Mouse (Mus musculus) C2C12 (cell line): ENCODE data around the gene Fbxl17. TPM values are rescaled to one million over a fixed set of nuclear protein-coding genes. Genes with fewer than 3 reads are reported as not detected.

Experiments used
- H3K27me3 ChIP-seq: one replicate; pipeline ENCODE4 v1.6.1; 2011; ENCODE audit not compliant: control insufficient read depth, insufficient read depth, insufficient read length
- H3K36me3 ChIP-seq: one replicate; pipeline ENCODE4 v1.6.1; 2011; ENCODE audit not compliant: control insufficient read depth, insufficient read depth
- H3K4me3 ChIP-seq: one replicate; pipeline ENCODE4 v1.5.1; 2011; ENCODE audit warnings: mild to moderate bottlenecking, control low read depth; ENCODE audit not compliant: poor library complexity, insufficient read depth, severe bottlenecking
- H3K79me2 ChIP-seq: one replicate; pipeline ENCODE4 v1.6.1; 2011; ENCODE audit not compliant: control insufficient read depth, insufficient read depth
- H3K79me3 ChIP-seq: one replicate; pipeline ENCODE4 v1.6.1; 2011; ENCODE audit warnings: low read depth, control low read depth
- H3ac ChIP-seq: one replicate; pipeline ENCODE3; 2011; ENCODE audit warnings: low read depth; ENCODE audit not compliant: control insufficient read depth, insufficient read length
- CEBPB ChIP-seq: IDR thresholded peaks from one replicate; pipeline ENCODE4 v1.6.1; 2011; ENCODE audit warnings: low read depth, mild to moderate bottlenecking, control low read depth, moderate library complexity
- CTCF ChIP-seq: IDR thresholded peaks from one replicate; pipeline ENCODE4 v1.5.1; 2011; ENCODE audit not compliant: control insufficient read depth, insufficient read depth, insufficient read length
- FOSL1 ChIP-seq: IDR thresholded peaks from one replicate; pipeline ENCODE4 v1.8.0; 2011; ENCODE audit warnings: mild to moderate bottlenecking, low read length; ENCODE audit not compliant: poor library complexity, insufficient read depth, severe bottlenecking
- MAX ChIP-seq: IDR thresholded peaks from one replicate; pipeline ENCODE4 v1.6.1; 2011; ENCODE audit warnings: mild to moderate bottlenecking, control low read depth
- MYOD1 ChIP-seq: IDR thresholded peaks from one replicate; pipeline ENCODE4 v1.6.1; 2011; ENCODE audit warnings: low read depth; ENCODE audit not compliant: control insufficient read depth, insufficient read length
- MYOG ChIP-seq: IDR thresholded peaks from one replicate; pipeline ENCODE4 v1.6.1; 2011; ENCODE audit not compliant: control insufficient read depth, insufficient read length; ENCODE audit errors: extremely low read depth
- USF1 ChIP-seq: IDR thresholded peaks from one replicate; pipeline ENCODE4 v1.6.1; 2011; ENCODE audit warnings: low read depth, mild to moderate bottlenecking, control low read depth, moderate library complexity
- polyA plus RNA-seq: library from polyadenylated mRNA; unstranded; fragments of >200 nt; fragmentation: generic; extraction: Trizol; gene quantifications from one replicate; pipeline ENCODE4 v1.2.1, GENCODE M21; 2012; ENCODE audit warnings: missing spikeins

Fbxl17 gene
- polyA plus RNA-seq, 1 experiment = 6.3 TPM

- H3K27me3 ChIP-seq = no peaks in the 10 kb centered on the region
- H3K79me2 ChIP-seq = no peaks in the 10 kb centered on the region
- TF ChIP-seq FOSL1 = no peak
- TF ChIP-seq USF1 = no peak
- TF ChIP-seq CEBPB = no peak
- TF ChIP-seq MAX = no peak
- no peak for TF ChIP-seq CTCF
Observed at GRCm38 (mm10) chr17:63391506-63391905, 108.3 kb downstream of the Fbxl17 start.

GRCm38 (mm10) chr17:63390951-63391350 lies 108.9 kb downstream of the Fbxl17 start:
- TF ChIP-seq CEBPB = no peak
- TF ChIP-seq MYOD1 = no peak
- TF ChIP-seq MYOG = no peak
- no peak for TF ChIP-seq MAX
- TF ChIP-seq CTCF = no peak
- no peak for TF ChIP-seq FOSL1
- no peak for TF ChIP-seq USF1
- no peak overlapping the region for H3ac ChIP-seq
- H3K27me3 ChIP-seq = no peaks in the 10 kb centered on the region
- no peaks in the 10 kb centered on the region for H3K79me3 ChIP-seq
- no peaks in the 10 kb centered on the region for H3K79me2 ChIP-seq
- H3K4me3 ChIP-seq = no peak overlapping the region
- H3K36me3 ChIP-seq = no peaks in the 10 kb centered on the region

More at GRCm38 (mm10) chr17:63391506-63391905, 108.3 kb downstream of the Fbxl17 start:
- H3K79me3 ChIP-seq = no peaks in the 10 kb centered on the region
- H3ac ChIP-seq = no peak overlapping the region
- H3K4me3 ChIP-seq = no peak overlapping the region
- H3K36me3 ChIP-seq = no peaks in the 10 kb centered on the region

DNA sequence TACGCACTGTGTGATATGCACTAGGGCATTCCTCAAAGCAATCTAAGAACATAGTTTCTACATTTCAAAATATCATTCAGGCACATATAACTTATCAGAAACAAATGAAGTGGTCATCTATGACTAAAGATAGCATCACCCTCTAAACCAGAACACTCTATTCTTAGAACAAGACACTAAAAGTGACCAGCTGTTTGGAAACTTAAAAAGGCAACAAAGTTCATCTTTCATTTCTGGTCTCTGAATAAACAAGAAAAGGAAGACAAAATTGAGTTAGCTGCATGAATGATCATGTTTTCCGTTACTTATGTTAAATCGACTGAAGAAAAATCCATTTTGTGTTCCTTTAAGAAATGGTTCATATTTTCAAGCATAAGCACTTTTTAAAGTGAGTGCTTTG lies 128.8 kb downstream of the Fbxl17 start:
- H3K36me3 ChIP-seq = no peaks in the 10 kb centered on the region
- no peaks in the 10 kb centered on the region for H3K27me3 ChIP-seq
- H3K79me2 ChIP-seq = no peaks in the 10 kb centered on the region
- H3K4me3 ChIP-seq = no peak overlapping the region
- no peak overlapping the region for H3ac ChIP-seq
- TF ChIP-seq FOSL1 = no peak
- TF ChIP-seq CEBPB = no peak
- TF ChIP-seq CTCF = no peak
- TF ChIP-seq MYOG = no peak
- TF ChIP-seq MAX = no peak
- no peaks in the 10 kb centered on the region for H3K79me3 ChIP-seq

- TF ChIP-seq FOSL1 (no peak), CEBPB (no peak), MYOG (no peak), USF1 (no peak), MAX (no peak), CTCF (no peak), MYOD1 (no peak)
- Histone ChIP-seq H3K79me2 (no peaks in the 10 kb centered on the region), H3K4me3 (no peak overlapping the region), H3K79me3 (no peaks in the 10 kb centered on the region), H3K36me3 (no peaks in the 10 kb centered on the region), H3K27me3 (no peaks in the 10 kb centered on the region), H3ac (no peak overlapping the region)
Observed at GRCm38 (mm10) chr17:63369631-63370310, 130.0 kb downstream of the Fbxl17 start.

DNA sequence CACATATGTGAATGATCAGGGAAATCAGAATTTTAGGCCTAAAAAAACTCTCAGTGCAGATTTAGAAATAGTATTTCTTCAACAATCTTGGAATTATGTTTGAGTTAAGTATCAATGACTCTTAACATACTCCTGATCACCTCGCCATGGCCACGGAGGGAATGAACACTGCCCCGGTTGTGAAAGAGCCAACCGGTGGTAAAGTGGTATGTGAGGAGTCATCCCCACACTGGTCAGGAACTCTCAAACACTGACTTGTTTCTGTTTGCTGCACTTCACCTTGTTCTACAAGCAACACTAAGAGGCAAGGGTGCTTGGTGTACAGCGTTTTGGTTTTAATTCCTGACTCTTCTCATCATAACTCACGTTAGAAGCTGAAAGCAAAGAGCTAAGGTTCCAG lies 132.3 kb downstream of the Fbxl17 start:
- Histone ChIP-seq H3K27me3 (no peaks in the 10 kb centered on the region), H3K79me2 (no peaks in the 10 kb centered on the region), H3K79me3 (no peaks in the 10 kb centered on the region), H3ac (no peak overlapping the region), H3K36me3 (no peaks in the 10 kb centered on the region), H3K4me3 (no peak overlapping the region)
- TF ChIP-seq USF1 = no peak

DNA sequence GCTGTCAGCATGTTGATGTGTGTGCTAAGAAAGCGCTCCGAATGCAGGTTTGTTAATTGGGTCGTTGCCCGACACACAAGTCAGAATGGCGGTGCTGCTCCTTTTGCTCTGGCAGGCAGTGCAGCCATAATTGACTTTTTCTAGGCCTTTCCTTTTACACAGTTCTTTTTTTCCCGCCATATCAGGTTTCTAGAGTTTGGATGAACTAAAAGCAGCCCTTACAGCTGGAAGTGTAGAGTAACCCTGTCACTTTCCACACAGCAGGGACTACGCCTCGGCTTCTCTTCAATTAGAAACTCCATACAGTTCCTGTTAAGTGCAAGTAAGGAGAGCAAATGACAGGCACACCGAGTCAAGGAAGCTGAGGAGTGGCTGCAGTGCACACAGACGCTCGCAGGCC lies 133.8 kb downstream of the Fbxl17 start:
- Histone ChIP-seq H3K36me3 (no peaks in the 10 kb centered on the region), H3K79me3 (no peaks in the 10 kb centered on the region), H3ac (no peak overlapping the region), H3K4me3 (no peak overlapping the region), H3K27me3 (no peaks in the 10 kb centered on the region), H3K79me2 (no peaks in the 10 kb centered on the region)
- TF ChIP-seq CTCF (no peak), MYOD1 (no peak), USF1 (no peak), CEBPB (no peak), MAX (no peak), MYOG (no peak)
